Mouse (Mus musculus) cerebellum, postnatal 4 days (tissue): ENCODE data around the gene Gba2.

Source experiments
- DNase-seq, 2 experiments: peaks; one replicate each; pipeline ENCODE4 v3.0.0; 2022; ENCODE audit warnings: low spot score in 2 of 2, mixed read lengths in 1 of 2

Gene Gba2

DNA sequence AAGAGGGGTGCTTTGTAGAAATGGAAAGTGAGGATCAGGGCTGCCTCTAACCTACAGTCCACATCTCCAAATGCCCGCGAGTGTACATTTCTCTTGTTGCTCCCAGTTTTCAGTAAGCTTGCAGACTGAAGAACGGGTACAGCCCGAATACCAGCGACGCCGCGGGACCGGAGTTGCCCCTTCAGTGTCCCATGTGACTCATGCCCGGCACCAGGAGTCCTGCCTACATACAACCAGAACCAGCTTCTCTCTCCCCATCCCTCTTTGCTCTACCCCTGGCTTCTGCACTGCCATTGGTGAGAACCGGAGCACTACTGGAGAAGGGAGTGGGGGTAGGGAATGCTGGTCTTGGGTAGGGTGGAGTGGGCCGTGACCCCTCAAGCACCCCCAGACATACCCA lies 2.7 kb upstream of the Gba2 start:
- no peak for DNase-seq

DNA sequence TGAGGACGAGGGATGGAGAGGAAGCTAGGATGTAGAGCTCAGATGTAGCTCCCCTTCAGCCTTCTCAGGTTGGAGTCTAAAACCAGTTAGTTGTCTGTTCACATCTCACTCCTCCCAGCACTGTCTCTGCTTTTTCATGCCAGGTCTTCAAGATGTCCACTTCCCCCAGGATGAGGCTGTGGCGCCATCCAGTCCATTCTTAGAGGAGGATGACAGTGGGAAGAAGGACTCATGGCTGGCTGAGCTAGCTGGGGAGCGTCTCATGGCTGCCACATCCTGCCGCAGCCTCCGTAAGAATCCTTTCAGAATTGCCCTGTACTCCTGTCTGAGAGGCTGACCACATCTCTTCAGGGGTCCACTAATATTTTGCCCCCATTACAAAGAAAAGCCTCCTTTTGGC lies 2.0 kb upstream of the Gba2 start:
- DNase-seq = no peak

DNA sequence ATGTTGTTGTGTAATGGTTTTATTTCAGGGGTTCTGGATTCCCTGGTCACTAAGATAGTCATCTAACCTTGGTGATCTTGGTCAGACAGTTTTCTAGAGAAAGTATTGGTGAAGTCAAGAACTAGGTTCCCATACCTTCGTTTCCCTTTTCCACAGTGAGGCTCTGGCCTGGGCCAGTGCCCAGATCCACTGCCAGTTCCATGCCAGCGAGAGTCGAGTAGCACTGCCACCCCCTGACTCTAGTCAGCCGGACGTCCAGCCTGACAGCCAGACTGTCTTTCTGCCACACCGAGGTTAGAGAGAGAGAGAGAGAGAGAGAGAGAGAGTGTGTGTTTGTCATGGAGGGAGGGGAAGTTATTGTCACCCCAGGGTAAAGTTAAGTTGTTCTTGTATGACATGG lies 1.1 kb upstream of the Gba2 start:
- DNase-seq = no peak

DNA sequence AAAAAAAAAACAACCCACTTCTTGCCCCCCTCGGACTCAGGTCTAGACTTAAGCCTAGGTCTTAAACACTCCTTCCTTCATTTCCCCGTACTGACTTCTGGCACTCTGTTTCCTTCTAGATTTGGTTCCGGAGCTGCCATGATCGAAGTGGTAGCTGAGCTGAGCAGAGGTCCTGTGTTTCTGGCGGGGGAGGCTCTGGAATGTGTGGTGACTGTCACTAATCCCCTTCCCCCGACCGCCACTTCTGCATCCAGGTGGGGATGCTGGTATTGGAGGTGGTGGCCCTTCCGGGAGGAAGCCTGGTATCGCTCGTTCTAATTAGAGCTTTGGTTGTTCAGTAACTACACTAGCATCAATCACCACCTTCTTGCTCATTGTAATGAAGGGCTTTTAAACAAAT lies 583 bp upstream of the Gba2 start:
- DNase-seq = no peak

DNA sequence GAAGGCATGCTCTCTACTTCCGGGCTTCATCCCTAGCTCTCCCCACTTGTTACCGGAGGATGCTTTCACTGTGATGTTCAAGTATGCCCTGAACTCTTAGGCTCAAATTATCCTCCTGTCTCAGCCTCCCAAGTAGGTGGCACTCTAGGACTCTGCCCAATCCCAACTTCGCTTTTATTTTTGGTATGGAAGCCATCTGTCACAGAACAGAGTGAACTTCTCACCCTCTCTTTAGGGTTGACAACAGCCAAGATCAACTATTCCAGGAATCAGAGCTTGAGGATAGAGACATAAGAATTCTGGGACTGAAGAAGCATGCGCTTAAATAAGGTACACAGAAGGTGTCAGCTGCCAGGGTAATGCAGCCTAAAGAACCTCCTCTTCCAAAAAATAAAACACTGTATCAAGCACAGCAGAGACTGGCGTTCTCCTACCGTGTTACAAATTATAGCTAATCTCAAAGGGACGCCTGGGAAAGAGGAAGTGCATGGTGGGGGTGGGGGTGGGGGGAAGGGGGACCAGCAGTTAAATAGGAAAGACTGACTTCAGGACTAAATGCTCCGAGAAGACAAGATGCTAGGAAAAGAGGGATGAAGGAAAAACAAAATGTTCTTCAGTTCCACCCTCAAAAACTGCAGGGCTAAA lies 1.3 kb downstream of the Gba2 start:
- DNase-seq = no peak

DNA sequence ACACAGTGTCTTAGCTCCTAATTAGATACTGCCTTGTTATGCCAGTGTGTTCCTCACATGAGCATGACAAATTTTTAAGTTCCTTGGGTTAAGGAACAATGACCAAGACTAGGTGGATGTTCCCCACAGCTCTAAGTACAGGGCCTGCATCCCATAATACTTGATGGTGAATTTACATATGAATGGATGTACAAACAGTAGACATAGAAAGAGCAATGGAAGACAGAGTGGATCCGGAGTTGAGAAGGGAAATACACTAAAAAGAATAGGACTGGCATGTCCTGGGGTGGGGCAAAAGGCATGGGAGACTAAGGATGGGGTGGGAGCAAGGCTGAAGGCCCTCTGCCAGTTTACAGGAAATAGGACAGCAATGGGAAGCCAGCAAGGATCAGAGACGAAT lies 3.3 kb downstream of the Gba2 start:
- DNase-seq = no peak

DNA sequence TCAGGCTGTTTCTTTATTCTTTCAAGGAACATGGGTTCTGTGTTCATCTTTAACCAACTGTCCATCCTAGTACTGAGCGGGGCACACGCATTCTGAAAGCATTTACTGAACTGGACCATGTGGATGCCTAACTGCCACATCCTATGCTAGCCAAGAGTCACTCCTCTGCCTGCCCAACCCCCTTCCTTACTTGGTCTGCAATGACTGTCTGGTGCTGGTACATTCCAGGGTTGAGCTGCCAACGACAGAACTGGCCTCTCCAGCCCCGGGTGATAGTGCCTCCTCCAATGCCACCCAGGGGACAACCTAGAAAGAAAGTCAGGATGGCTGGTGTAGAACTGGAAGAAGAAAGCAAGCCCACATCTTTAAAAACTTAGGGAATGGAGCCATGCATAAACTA lies 5.1 kb downstream of the Gba2 start:
- no peak for DNase-seq

DNA sequence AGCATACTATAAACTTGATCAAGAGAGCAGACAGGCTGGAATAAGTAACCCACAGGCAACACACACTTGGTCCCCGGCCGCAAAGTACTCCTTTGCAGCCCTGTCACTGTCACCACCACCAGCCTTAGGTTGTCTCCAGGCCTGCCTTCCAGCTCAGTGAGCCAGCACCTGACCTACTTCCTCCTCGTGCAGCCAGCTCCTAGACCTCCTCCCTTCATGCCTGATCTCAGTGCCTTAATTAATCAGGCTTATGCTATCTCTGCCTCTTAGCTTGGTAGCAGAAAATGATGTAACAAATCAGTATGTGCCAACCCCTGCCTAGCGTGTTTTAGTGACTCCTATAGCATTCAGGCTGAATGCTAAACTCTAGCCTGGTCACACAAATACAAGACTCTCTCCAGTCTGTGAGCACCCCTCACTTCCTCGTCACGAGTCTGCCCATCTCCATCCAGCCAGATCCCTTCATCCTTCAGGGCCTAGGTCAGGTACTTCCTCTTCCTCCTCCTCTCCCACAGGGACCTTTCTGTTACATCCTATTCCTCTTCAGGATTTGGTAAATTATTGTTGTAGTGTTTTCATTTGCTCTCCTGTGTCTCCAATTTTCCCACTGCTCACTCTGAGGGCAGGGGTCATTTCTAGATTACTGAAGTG lies 7.2 kb downstream of the Gba2 start:
- no peak for DNase-seq

DNA sequence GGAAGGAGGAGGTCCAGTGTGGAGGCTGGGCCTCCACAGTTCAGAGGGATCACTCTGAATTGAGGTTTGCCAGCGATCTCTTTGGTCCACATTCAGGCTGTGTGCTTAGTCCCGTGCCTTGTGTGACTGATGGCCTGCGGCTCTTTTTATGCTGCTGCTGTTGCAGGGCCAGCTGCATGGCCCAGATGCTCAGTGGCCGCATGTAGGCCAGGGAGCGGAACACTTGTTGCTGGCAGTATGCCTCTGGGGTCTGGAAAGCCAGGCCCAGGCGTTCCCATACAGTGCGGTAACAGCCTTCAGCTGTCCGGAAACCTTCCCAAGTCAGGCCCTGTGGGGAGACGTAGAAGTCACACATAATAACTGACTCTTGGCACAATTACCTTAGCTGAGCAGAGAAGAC lies 11.5 kb downstream of the Gba2 start:
- DNase-seq = no peak

DNA sequence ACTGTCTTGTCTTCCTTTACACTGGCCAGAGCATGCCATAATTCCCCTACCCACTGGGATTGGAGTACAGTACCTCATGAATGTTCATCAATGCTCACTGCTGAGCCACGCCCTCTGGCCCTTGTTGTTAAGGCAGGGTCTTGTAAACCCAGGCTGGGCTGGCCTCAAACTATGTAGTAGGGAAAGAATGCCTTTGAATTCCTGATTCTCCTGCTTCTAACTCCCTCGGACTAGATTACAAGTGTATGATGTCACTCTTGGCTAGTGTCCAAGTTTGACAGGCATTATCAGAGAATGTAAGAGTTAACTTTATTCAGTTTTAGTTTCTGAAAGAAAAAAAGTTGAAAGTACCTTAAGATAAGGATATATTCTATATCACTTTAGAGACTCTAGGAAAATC lies 14.4 kb downstream of the Gba2 start:
- no peak for DNase-seq

DNA sequence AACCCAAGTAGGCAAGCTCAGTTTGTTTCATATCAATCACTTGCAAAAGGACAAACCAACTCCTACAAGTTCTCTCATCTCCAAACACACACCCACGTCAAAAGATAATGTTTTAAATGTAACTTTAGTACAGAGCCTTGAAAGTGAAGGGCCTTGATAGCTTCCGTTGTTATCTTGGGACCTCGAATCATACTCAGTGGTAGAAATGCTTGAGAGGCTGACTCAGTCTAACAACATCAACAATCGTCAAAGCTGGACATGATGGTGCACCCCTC lies 15.1 kb downstream of the Gba2 start:
- DNase-seq = no peak

DNA sequence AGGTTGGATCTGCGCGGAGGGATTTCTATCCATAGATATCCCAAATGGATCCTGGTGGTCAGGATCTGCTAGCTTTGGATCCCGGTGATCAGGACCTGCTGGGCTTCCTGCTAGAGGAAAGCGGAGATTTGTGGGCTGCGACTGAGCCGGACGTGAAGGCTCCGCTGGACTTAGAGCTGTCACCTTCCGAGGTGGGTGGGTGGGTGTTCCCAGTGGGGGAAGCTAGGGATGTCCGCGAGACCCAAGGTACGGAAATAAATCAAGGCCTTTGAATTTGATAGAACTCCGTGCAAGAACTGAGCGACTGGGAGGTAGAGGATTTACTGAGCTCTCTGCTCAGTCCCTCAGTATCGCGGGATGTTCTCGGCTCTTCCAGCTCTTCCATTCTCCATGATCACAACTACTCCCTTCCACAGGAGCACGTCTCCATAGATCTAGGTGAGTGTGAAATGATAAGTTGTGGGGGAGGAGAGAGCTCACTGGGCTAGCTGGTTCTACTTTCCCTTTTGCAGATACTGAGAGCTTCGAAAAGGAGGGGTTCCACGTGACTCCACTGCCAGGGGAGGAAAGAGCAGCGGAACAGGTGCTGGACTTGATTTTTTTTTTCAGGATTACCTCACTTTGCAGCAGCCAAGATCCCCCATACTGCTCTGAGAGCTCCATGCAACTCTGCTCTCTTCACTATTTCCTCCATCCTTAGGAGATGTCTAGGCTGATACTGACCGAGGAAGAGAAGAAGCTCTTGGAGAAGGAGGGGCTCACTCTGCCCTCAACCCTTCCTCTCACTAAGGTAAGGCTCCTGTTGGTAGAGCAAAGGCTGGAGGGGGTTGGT lies 15.7 kb downstream of the Gba2 start:
- no peak for DNase-seq

DNA sequence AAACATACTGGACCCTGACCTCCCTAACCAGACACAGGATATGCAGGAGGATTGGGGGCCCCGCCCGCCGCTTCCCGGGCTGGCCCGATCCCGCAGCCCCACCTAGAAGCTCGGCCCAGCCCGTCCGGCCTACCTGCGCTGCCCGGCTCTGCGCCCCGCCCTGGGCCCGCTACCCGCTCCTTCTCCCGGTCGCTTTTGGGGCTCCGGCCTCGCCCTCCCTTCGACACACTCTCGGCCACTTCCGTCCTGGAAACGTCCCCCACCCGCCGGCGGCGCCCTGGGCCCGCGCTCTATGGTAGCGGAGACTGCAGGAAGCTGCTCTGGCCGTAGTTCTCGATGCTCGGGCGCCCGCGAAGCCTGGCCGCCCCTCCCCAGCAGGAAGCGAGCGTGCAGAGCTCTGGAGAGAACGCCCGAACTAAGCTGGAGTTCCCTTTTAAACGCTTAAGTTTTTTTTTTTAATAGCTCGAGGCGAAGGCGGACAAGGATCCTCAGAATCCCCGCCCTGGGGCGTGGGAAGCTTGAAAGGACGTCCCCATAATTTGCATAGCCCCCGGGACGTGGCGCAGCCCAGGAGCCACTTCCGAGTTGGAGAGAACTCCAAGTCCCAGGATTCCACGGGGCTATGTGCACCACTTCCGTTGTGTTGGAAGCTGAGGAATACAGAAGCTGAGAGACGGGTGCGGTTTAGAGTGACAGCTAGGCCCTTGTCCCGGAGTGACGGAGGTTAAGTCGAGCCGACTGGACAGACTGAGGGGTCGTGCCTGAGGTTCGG lies 16.5 kb downstream of the Gba2 start, which contains the start of the genes Creb3 and Tln1:
TSS of gene Creb3 (plus strand) at position 336 of the 772 bp plus-strand sequence.
TSS of gene Tln1 (minus strand) at position 695 of the 772 bp plus-strand sequence.
- peak; percentile 80 to 90 for DNase-seq

DNA sequence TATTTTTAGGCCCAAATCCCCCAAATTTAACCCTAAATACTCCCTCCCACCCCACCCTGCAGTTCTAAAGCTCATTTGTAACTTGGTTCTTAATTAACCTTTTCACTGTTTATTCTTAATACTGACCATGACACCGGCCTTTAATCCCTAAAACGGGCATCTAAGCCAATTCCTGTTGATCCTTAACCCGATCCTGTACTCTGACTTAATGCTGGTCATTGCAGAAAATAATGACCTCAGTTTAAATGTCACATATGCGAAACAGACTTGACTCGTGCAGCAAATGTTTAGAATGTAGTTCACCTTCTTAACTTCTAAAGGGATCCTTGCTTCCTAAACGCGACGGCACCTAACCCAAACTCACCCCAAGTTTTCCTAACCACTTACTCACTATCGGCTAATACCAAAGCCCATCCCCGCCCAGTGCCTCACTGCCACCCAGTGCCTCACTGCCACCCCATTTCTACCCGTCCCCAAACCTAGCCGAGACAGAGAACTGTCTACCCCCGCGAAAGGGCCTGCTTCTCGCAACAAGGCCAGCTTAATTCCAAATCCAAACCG lies 17.2 kb downstream of the Gba2 start:
- no peak for DNase-seq

DNA sequence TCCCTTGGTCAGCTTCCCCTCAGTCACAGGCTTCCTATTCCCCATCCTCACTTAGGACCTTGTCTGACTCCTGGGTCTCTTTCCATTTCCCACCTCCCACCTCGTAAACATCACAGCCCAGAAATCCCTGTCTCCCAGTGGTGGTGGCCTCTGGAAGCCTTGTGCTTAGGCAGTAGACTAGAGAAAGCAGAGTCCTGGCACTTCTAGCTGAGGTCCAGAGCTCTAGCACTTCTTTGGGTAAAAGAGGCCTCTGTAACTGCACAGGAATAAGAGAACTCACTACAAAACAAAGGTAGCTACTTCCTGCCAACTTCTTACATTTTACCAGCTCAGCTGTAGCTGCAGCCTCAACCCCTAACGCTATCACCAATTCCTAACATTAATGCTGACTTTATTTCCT lies 17.7 kb downstream of the Gba2 start:
- DNase-seq = no peak

DNA sequence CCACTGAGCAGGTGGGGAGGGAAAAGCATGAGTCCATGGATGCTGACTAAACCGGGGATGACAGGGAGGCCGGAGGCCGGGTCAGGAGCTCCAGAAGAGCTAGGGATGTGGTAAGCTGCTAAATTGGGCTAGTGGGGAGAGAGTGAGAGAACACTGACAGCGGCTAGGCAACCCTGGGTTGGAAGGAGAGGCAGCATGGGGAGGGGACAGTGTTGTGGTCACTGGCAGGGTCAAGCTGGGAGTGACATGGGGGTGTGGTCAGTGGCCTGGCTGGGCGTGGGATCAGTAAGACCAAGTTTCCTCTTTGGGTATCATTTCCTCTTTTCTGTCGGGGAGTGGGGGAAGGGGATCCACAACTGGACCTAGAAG lies 18.4 kb downstream of the Gba2 start:
- no peak for DNase-seq

DNA sequence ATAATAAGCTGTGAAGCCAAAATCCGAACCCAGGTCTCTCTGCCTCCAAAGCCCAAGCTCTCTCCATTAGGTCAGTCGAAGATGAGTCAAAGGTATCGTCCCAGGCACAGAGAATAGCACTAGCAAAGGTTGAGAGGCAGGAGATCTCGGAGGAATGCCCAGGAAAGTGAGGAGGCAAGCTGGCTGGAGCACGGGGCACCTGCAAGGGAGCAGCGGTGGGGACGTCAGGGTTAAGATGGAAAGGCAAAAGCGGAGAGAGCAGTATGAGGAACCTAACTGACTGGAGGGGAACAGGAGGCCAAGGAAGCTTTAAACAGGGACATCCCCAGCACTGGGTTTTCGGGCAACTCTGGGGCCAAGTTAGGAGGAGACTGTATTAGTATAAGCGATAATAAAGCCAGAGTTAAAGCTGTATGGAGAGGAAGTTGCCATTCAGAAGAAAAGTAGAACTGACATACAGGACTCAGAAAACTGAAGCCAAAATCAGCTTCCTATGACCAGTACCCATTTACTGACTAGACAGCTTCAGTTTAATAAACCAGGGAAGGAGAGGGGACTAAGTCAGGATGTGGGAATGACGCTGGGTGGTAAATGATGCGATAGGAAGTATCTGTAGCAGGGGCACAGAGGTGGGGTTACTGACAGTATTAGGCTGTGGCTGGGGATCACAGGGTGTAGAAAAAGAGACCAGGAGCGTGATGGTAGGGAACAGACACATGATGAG lies 19.0 kb downstream of the Gba2 start:
- no peak for DNase-seq

DNA sequence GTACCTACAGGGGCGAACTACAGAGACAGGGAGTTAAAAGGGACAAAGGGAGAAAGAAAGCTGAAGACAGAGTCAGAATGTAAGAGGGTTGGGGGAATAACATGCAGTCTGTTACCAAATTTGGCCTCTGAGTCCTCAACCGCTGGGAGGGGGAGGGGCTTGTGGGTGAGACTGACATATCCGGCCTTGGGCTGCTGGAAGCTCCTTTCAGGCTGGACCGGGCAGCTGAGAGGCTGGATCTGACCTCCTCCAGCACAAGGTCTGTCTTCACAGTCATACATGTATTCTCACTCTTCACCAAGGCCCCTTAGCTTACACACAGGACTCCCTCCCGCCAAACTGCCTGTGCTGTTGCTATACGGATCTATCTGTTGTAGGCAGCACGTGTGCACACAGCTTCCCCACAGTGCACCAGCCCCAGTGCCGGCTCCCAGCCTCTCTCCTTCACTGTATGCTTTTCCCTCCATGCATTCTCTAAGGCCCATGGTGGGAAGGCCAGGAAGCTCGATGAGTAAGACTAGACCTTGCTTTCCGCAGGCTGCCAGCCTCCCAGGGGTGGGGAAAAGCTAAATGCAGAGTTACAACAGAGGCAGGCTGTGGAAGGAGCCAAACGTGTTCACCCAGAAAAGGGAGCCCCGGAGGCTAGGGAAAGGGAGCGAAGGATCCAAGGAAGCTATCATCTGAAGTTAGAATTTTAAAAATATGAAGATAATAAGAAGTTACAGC lies 19.9 kb downstream of the Gba2 start:
- DNase-seq = no peak

DNA sequence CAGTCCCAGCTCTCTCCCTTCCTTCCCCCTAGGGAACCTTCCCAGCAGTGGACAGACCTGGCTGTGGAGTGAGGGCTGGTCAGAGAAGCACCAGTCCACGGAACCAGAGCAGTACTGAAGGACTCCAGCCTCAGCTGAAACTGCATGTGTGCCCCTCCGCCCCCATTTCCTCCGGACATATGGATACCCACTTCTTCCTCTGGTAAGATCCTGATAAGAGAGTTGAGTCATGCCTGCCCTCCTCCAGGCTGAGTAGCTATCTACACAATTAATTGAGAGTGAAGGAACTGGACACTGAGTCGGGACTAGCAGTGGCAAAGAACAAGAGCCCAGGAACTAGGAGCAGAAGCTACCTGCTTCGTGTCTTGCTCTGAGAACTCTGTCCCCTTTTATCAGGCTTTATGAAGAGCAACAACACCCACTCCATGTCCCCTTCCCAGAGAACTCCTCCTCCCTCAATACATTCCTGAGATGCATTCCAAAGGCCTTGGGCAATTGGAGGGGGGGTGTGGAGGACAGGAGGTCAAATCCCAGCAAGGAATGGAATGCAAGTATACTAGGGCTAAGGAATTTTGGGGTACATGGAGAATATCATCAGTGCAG lies 20.5 kb downstream of the Gba2 start:
- no peak for DNase-seq

DNA sequence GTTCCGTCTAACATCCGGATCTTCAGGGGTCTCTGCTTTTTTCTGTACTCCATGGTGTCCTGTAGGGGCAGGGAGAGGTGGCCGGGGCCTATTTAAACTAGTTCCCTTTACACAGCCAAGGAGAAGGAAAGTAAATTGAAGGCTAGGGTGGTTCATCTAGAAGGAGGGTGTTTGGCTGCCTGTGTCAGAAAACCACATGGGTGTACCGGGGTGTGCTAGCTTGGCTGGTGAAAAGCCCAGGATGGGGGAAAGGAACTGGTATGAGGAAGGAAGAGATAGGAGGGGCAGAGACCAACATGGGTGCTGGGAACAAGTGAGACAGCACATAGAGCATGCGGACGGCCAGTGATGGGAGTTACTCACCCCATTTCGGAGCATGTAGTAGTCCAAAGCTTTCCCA lies 22.7 kb downstream of the Gba2 start:
- no peak for DNase-seq
